Mouse (Mus musculus) olfactory bulb, adult 2 months (tissue): ENCODE data around the gene Ccl9.

Source experiments
- CTCF ChIP-seq: fragments of 200-500 bp; IDR thresholded peaks from 2 replicates; pipeline ENCODE4 v1.5.1; 2012; ENCODE audit warnings: low read depth, mild to moderate bottlenecking, low read length, moderate library complexity; ENCODE audit not compliant: insufficient read depth
- POLR2A ChIP-seq: fragments of 200-500 bp; IDR thresholded peaks from 2 replicates; pipeline ENCODE4 v1.6.1; 2012; ENCODE audit warnings: mild to moderate bottlenecking, low read depth, low read length, moderate library complexity; ENCODE audit not compliant: insufficient read depth

GRCm38 (mm10) chr11:83618238-83618637, 39.8 kb upstream of the Ccl9 start:
- TF ChIP-seq POLR2A, result no peak
- no peak for TF ChIP-seq CTCF
